Mouse (Mus musculus) kidney, adult 2 months (tissue): ENCODE results near the gene Fancd2os.

ENCODE experiments used
- CTCF ChIP-seq: fragments of 200-500 bp; conservative IDR thresholded peaks from 2 replicates; pipeline ENCODE4 v1.5.1; 2011; ENCODE audit warnings: low read depth, mild to moderate bottlenecking, control low read depth, low read length, moderate library complexity, mixed read lengths; ENCODE audit not compliant: insufficient read depth, insufficient read length
- POLR2A ChIP-seq: fragments of 200-500 bp; IDR thresholded peaks from one replicate; pipeline ENCODE4 v1.6.1; 2011; ENCODE audit warnings: low read depth, low read length, control low read depth

DNA sequence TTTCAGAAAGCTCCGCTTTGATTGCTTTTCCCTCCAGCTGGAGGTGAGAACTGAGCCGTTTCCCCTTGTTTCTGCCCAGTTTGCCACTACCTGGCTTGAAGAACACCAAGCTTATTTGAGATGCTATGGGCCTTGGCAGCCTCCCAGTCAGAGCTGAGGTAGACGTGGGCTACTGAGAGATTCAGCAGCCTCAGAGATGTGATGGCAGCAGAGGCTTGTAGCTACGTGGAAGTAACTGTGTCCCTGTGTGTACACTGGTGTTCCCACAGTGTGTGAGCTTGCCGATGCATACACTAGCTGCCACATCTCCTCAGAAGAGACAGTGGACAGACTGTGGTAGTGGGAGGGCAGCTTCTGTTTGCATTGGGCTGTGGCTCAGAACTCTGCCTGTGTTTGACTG, 15.4 kb downstream of the Fancd2os start:
- TF ChIP-seq POLR2A (no peak), CTCF (no peak)
